Mouse (Mus musculus) heart, adult 18-20 months (tissue): ENCODE data around the gene Setd1b. TPM values are rescaled to one million over a fixed set of nuclear protein-coding genes. Genes with fewer than 3 reads are reported as not detected.

ENCODE experiments used
- DNase-seq, 2 experiments: peaks; one replicate each; pipeline ENCODE4 v3.0.0; 2021 to 2022; ENCODE audit warnings: mixed read lengths in 1 of 2
- long read RNA-seq, 2 experiments: library from polyadenylated mRNA; stranded (forward); transcript quantifications; one replicate each; pipeline ENCODE4 v2.0.0; 2021
- total RNA-seq, 2 experiments: library from RNA; stranded (reverse); gene quantifications; 2 replicates each; pipeline ENCODE4 v1.2.3; 2021

The Setd1b gene
- 10 to 100 TPM; 11.4 to 15.5 TPM for total RNA-seq
- long read RNA-seq, experiment 1, partial matches to known transcripts, result 2 of 4 reads
- long read RNA-seq, experiment 1, other reads (novel, unspliced or antisense), result 2 of 4 reads
- long read RNA-seq, experiment 2, partial matches to known transcripts, result 0 of 1 reads
- long read RNA-seq, experiment 2, other reads (novel, unspliced or antisense), result 1 of 1 reads

GRCm38 (mm10) chr5:123142161-123143157 lies at the start of gene Setd1b:
Gene Setd1b (plus strand): TSS chr5:123142193.
- peak; percentile 75 to 80 for DNase-seq

GRCm38 (mm10) chr5:123093077-123093633 lies 48.8 kb upstream of the Setd1b start:
- no peak for DNase-seq

- DNase-seq, result no peak
These were observed 47.6 kb upstream of the Setd1b start for GRCm38 (mm10) chr5:123094238-123094991.

GRCm38 (mm10) chr5:123096299-123096698 lies 45.7 kb upstream of the Setd1b start:
- no peak for DNase-seq

GRCm38 (mm10) chr5:123098487-123098886 lies 43.5 kb upstream of the Setd1b start:
- DNase-seq, result no peak

- DNase-seq, result no peak
These were observed 39.6 kb upstream of the Setd1b start for GRCm38 (mm10) chr5:123102376-123102775.

- DNase-seq, result peak in 1 of 2 experiments; percentile 26
These were observed 38.4 kb upstream of the Setd1b start for GRCm38 (mm10) chr5:123103556-123103955.

GRCm38 (mm10) chr5:123104769-123105168 lies 37.2 kb upstream of the Setd1b start:
- peak; percentile 43 to 70 for DNase-seq

GRCm38 (mm10) chr5:123109452-123110203 lies 32.4 kb upstream of the Setd1b start:
- no peak for DNase-seq

- no peak for DNase-seq
These were observed 31.7 kb upstream of the Setd1b start for GRCm38 (mm10) chr5:123110296-123110721.

- no peak for DNase-seq
These were observed 27.9 kb upstream of the Setd1b start for GRCm38 (mm10) chr5:123114109-123114508.

GRCm38 (mm10) chr5:123114924-123115323 lies 27.1 kb upstream of the Setd1b start:
- no peak for DNase-seq

- DNase-seq, result no peak
These were observed 25.9 kb upstream of the Setd1b start for GRCm38 (mm10) chr5:123116080-123116479.

GRCm38 (mm10) chr5:123117257-123117656 lies 24.7 kb upstream of the Setd1b start:
- peak; percentile 70 to 87 for DNase-seq

- DNase-seq, result no peak
These were observed 24.2 kb upstream of the Setd1b start for GRCm38 (mm10) chr5:123117773-123118172.

- no peak for DNase-seq
These were observed 23.2 kb upstream of the Setd1b start for GRCm38 (mm10) chr5:123118826-123119225.

GRCm38 (mm10) chr5:123120624-123121215 lies 21.3 kb upstream of the Setd1b start:
- no peak for DNase-seq

- no peak for DNase-seq
These were observed 19.8 kb upstream of the Setd1b start for GRCm38 (mm10) chr5:123122181-123122580.

GRCm38 (mm10) chr5:123125105-123125504 lies 16.9 kb upstream of the Setd1b start:
- DNase-seq, result no peak

GRCm38 (mm10) chr5:123125638-123126406 lies 16.2 kb upstream of the Setd1b start:
- peak; percentile 43 to 60 for DNase-seq
